Mouse (Mus musculus) midbrain, embryonic 11.5 days (tissue): ENCODE measurements around the gene Sucla2. TPM values are rescaled to one million over a fixed set of nuclear protein-coding genes. Genes with fewer than 3 reads are reported as not detected.

Experiments
- ATAC-seq: fragments of 200-750 bp; cut with Nextera tagmentation; 2 replicates; pipeline ENCODE4 v1.8.0; 2017; ENCODE audit warnings: moderate TSS enrichment, moderate library complexity; ENCODE audit not compliant: low FRiP score
- DNase-seq: peaks from one replicate; pipeline ENCODE4 v3.0.0; 2015; ENCODE audit warnings: low spot score; ENCODE audit errors: missing footprints
- H3K27ac ChIP-seq: fragments of 300-500 bp; sonication (generic); 2 replicates; pipeline ENCODE4 v1.5.1; 2014; ENCODE audit warnings: low read depth, low read length
- H3K27me3 ChIP-seq: fragments of 300-500 bp; sonication (generic); 2 replicates; pipeline ENCODE4 v1.6.1; 2014; ENCODE audit warnings: mild to moderate bottlenecking, low read length, moderate library complexity, mixed read lengths; ENCODE audit not compliant: control insufficient read depth, insufficient read depth
- H3K36me3 ChIP-seq: fragments of 300-500 bp; sonication (generic); 2 replicates; pipeline ENCODE4 v1.6.1; 2014; ENCODE audit warnings: mild to moderate bottlenecking, low read length, moderate library complexity, mixed read lengths; ENCODE audit not compliant: control insufficient read depth, insufficient read depth
- H3K4me1 ChIP-seq: fragments of 300-500 bp; sonication (generic); 2 replicates; pipeline ENCODE4 v1.6.1; 2014; ENCODE audit warnings: low read length; ENCODE audit not compliant: control insufficient read depth, insufficient read depth
- H3K4me2 ChIP-seq: fragments of 300-500 bp; sonication (generic); 2 replicates; pipeline ENCODE4 v1.6.1; 2014; ENCODE audit warnings: mild to moderate bottlenecking, moderate library complexity
- H3K4me3 ChIP-seq: fragments of 300-500 bp; sonication (generic); 2 replicates; pipeline ENCODE4 v1.5.1; 2014; ENCODE audit warnings: low read depth, low read length
- H3K9ac ChIP-seq: fragments of 300-500 bp; sonication (generic); 2 replicates; pipeline ENCODE4 v1.6.1; 2014; ENCODE audit warnings: low read length
- H3K9me3 ChIP-seq: fragments of 300-500 bp; sonication (generic); 2 replicates; pipeline ENCODE4 v1.6.1; 2016; ENCODE audit warnings: low read length; ENCODE audit not compliant: control insufficient read depth
- WGBS: fragments of 180-500 bp; shearing (Covaris S2); extraction: QIAGEN DNeasy Blood & Tissue Kit; methylation state at CpG from one replicate; pipeline ENCODE4 v1.1.7; 2014; 5-methylcytosine and 5-hydroxymethylcytosine counted together
- polyA plus RNA-seq: library from polyadenylated mRNA; unstranded; fragments of >200 nt; fragmentation: Nextera tagmentation; extraction: Ambion mirVana; gene quantifications from 2 replicates; pipeline ENCODE4 v1.2.1, GENCODE M21; 2014

Sucla2 gene
- polyA plus RNA-seq, 1 experiment from 2014 or later, result 116 TPM

DNA sequence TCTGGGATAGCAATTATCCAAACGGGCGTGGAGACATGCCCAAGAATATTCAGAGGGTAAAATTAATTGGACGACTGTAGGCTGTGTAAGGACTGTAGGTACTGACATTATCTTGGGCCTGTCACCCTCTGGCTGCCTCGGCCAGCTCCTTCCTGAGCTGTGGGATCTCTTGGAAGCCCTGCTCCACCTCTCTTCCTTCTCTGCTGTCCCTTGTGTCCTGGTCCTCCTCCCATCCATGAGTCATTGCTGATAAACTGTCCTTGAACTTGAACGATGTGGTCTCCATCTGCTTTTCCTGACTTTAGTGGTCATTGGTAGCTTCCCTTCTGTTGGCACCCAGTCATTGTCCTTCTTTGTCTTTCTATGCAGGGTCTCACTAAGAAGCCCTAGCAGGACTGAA, 38.5 kb upstream of the Sucla2 start:
- DNase-seq (no peak), ATAC-seq (no peak)
- no peaks in the 10 kb centered on the region for H3K4me1 ChIP-seq
- H3K9ac ChIP-seq, result no peak overlapping the region
- H3K27me3 ChIP-seq, result no peaks in the 10 kb centered on the region
- H3K36me3 ChIP-seq, result no peaks in the 10 kb centered on the region
- H3K27ac ChIP-seq, result no peak overlapping the region
- H3K4me2 ChIP-seq, result no peak overlapping the region
- no peaks in the 10 kb centered on the region for H3K9me3 ChIP-seq
- H3K4me3 ChIP-seq, result no peak overlapping the region
- 89% methylated on average over 5 of the region's 5 CpGs for whole genome bisulfite sequencing

GRCm38 (mm10) chr14:73493356-73493755, 31.8 kb upstream of the Sucla2 start:
- Histone ChIP-seq H3K9me3 (no peaks in the 10 kb centered on the region), H3K4me3 (no peak overlapping the region), H3K27me3 (no peaks in the 10 kb centered on the region), H3K27ac (no peak overlapping the region), H3K36me3 (no peaks in the 10 kb centered on the region), H3K4me2 (no peak overlapping the region), H3K9ac (no peak overlapping the region), H3K4me1 (no peaks in the 10 kb centered on the region)
- WGBS, result 92% methylated on average over 6 of the region's 6 CpGs
- ATAC-seq, result no peak
- no peak for DNase-seq

GRCm38 (mm10) chr14:73494122-73494521, 31.0 kb upstream of the Sucla2 start:
- ATAC-seq, result no peak
- 80% methylated on average over 6 of the region's 6 CpGs for WGBS
- Histone ChIP-seq H3K4me2 (no peak overlapping the region), H3K36me3 (no peaks in the 10 kb centered on the region), H3K27ac (no peak overlapping the region), H3K9ac (no peak overlapping the region), H3K4me1 (no peaks in the 10 kb centered on the region), H3K4me3 (no peak overlapping the region), H3K27me3 (no peaks in the 10 kb centered on the region), H3K9me3 (no peaks in the 10 kb centered on the region)
- no peak for DNase-seq

DNA sequence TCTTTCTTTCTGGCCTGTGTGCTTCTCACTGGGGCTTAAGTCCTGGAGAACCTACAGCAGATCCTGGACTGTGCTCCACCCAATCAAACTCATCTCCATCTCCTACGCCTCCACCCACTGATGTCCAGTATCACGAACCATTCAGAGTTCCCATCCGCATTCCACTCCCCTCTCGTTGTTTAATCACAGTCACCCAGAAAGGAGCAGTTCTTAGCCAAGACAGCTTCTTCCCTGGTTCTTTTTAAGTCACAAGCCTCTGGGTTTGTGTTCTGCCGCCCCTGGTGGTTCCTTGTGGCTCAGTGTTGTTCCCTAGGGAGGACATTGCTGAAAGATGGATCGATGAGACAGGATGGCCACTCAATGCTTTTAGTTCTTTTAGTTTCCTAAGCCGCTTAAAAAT, 29.4 kb upstream of the Sucla2 start:
- Histone ChIP-seq H3K9me3 (no peaks in the 10 kb centered on the region), H3K36me3 (no peaks in the 10 kb centered on the region), H3K4me3 (no peak overlapping the region), H3K27ac (no peak overlapping the region), H3K9ac (no peak overlapping the region), H3K27me3 (no peaks in the 10 kb centered on the region), H3K4me1 (no peaks in the 10 kb centered on the region), H3K4me2 (no peak overlapping the region)
- DNase-seq, result no peak
- no peak for ATAC-seq
- 78% methylated on average over 7 of the region's 7 CpGs for WGBS

- Histone ChIP-seq H3K27ac (no peak overlapping the region), H3K9ac (no peak overlapping the region), H3K4me1 (no peaks in the 10 kb centered on the region), H3K4me3 (no peak overlapping the region), H3K36me3 (no peaks in the 10 kb centered on the region), H3K27me3 (no peaks in the 10 kb centered on the region), H3K4me2 (no peak overlapping the region), H3K9me3 (no peaks in the 10 kb centered on the region)
- 92% methylated on average over 9 of the region's 9 CpGs for WGBS
- DNase-seq, result no peak
- no peak for ATAC-seq
These were observed 23.8 kb upstream of the Sucla2 start for GRCm38 (mm10) chr14:73501283-73501682.

DNA sequence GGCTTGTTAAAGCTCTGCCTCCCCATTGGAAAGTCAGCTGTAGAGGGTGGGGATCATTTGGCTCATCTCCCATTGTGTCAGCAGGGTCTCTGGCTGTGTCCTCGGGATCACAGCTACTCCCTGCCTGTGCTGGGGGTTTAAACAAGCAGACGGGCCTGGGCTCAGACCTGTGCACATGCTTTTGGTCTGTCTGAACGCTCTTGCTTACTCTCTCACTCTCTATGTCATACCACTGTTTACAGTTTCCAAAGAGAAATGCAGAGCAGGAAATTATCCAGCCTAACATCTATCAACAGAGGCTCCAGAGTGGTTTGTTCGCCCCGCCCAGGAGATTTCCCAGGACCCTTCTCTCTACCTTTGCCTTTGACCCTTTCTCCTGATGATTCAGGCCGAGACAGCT, 23.4 kb upstream of the Sucla2 start:
- Histone ChIP-seq H3K9me3 (no peaks in the 10 kb centered on the region), H3K27me3 (no peaks in the 10 kb centered on the region), H3K27ac (no peak overlapping the region), H3K36me3 (no peaks in the 10 kb centered on the region), H3K4me2 (no peak overlapping the region), H3K9ac (no peak overlapping the region), H3K4me3 (no peak overlapping the region), H3K4me1 (no peaks in the 10 kb centered on the region)
- DNase-seq (no peak), ATAC-seq (no peak)
- WGBS, result 73% methylated on average over 6 of the region's 6 CpGs

- peak; percentile 73; the same call in 1 of the 2 replicates for ATAC-seq
- Histone ChIP-seq H3K4me1 (no peaks in the 10 kb centered on the region), H3K27ac (no peak overlapping the region), H3K9me3 (no peaks in the 10 kb centered on the region), H3K9ac (no peak overlapping the region), H3K27me3 (no peaks in the 10 kb centered on the region), H3K4me3 (no peak overlapping the region), H3K4me2 (no peak overlapping the region), H3K36me3 (no peaks in the 10 kb centered on the region)
- 71% methylated on average over 7 of the region's 7 CpGs for WGBS
- no peak for DNase-seq
These were observed 22.4 kb upstream of the Sucla2 start for GRCm38 (mm10) chr14:73502591-73503184.

- WGBS, result 74% methylated on average over 13 of the region's 13 CpGs
- Histone ChIP-seq H3K27ac (no peak overlapping the region), H3K4me2 (no peak overlapping the region), H3K9ac (no peak overlapping the region), H3K36me3 (no peaks in the 10 kb centered on the region), H3K4me1 (no peaks in the 10 kb centered on the region), H3K4me3 (no peak overlapping the region), H3K27me3 (no peaks in the 10 kb centered on the region), H3K9me3 (no peaks in the 10 kb centered on the region)
- ATAC-seq, result 0 out of 2 replicates have a peak, but pooled peaks have one; percentile 57
- DNase-seq, result no peak
These were observed 21.7 kb upstream of the Sucla2 start for GRCm38 (mm10) chr14:73503237-73503933.

DNA sequence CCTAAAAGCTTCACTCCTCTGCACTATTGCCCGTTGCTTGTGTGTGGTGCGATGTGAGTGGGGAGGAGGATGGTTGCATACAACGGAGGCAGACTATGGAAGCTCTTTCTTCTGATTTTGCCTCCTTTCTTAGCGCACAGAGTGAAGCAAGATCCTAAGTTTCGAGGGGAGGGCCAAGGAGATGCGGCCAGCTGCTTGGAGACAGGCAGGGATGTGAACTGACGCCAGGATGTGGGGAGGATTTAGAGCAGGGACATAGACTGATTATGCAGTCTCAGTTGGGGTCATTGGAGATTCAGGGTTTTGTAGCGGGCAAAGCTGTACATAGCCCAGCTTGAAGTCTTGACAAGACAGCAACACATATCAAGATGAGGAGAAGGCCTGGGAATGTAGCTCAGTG, 18.8 kb upstream of the Sucla2 start:
- H3K9me3 ChIP-seq, result no peaks in the 10 kb centered on the region
- no peak overlapping the region for H3K9ac ChIP-seq
- no peak overlapping the region for H3K4me2 ChIP-seq
- no peaks in the 10 kb centered on the region for H3K36me3 ChIP-seq
- peaks cover 6% of the 10 kb centered on the region for H3K4me1 ChIP-seq
- 55% methylated on average over 8 of the region's 8 CpGs for WGBS
- ATAC-seq (no peak), DNase-seq (no peak)
- no peak overlapping the region for H3K27ac ChIP-seq
- H3K27me3 ChIP-seq, result no peaks in the 10 kb centered on the region
- no peak overlapping the region for H3K4me3 ChIP-seq
